Mouse (Mus musculus) kidney, adult 2 months (tissue): ENCODE data around the gene Tmem185b.

Experiments
- CTCF ChIP-seq: fragments of 200-500 bp; conservative IDR thresholded peaks from 2 replicates; pipeline ENCODE4 v1.5.1; 2011; ENCODE audit warnings: low read depth, mild to moderate bottlenecking, control low read depth, low read length, moderate library complexity, mixed read lengths; ENCODE audit not compliant: insufficient read depth, insufficient read length
- POLR2A ChIP-seq: fragments of 200-500 bp; IDR thresholded peaks from one replicate; pipeline ENCODE4 v1.6.1; 2011; ENCODE audit warnings: low read depth, low read length, control low read depth

DNA sequence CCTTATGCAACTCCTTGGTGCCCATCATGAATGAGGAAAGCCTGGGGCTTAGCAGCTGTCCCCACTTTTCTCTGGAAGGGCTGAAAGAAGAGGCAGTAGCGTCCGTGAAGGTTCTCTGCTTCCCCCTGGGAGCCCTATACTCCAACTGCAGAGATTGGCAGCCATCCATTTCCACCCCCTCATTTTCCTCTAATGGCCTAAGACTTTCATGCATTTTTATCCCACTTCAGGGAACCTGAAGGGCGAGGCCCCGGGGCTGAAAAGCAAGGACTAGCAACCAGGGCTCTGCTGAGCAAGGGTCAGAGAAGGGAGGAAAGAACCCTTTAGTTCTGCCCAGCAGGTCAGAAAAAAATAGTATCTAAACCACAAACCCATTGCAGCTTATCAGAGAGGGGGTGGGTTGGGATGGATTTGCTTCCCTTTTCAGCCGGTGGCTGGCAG lies 936 bp upstream of the Tmem185b start:
- TF ChIP-seq CTCF (no peak), POLR2A (no peak)
